Mouse (Mus musculus): ENCODE measurements at regions not wholly inside any gene's neighbourhood (a gene's known extent, or its start where the extent isn't known, plus 50 kb on each side); places are given as distances from the start of the nearest gene placed in this dataset.
A peak's percentile ranks its signal among the peaks of the same experiment; 100 is the strongest.

GRCm38 (mm10) chr9:71383901-71384300 lies 101.8 kb downstream of the Polr2m start:
- no peak overlapping the region for H3K4me2 ChIP-seq
- no peaks in the 10 kb centered on the region for H3K36me3 ChIP-seq
- H3K27me3 ChIP-seq, result no peaks in the 10 kb centered on the region
- 32% methylated on average over 4 of the region's 4 CpGs for WGBS
- no peak for ATAC-seq (replicated peaks; ENCODE audit: insufficient number of reproducible peaks, insufficient read depth, low FRiP score, low read depth)
- H3K9ac ChIP-seq, result no peak overlapping the region
- H3K27ac ChIP-seq, result no peak overlapping the region
- H3K9me3 ChIP-seq (replicated peaks), result no peaks in the 10 kb centered on the region
- no peak overlapping the region for H3K4me3 ChIP-seq
- 0 out of 2 replicates have a peak, but pooled peaks cover 2% of the 10 kb centered on the region for H3K4me1 ChIP-seq (replicated peaks)

GRCm38 (mm10) chr9:71379731-71380250 lies 105.9 kb downstream of the Polr2m start:
- WGBS, result 61% methylated on average over 4 of the region's 4 CpGs
- Histone ChIP-seq H3K9ac (no peak overlapping the region), H3K36me3 (no peaks in the 10 kb centered on the region), H3K27me3 (no peaks in the 10 kb centered on the region), H3K27ac (no peak overlapping the region), H3K4me3 (no peak overlapping the region), H3K9me3 (replicated peaks) (no peaks in the 10 kb centered on the region), H3K4me1 (replicated peaks) (no peaks in the 10 kb centered on the region), H3K4me2 (no peak overlapping the region)
- ATAC-seq (replicated peaks; ENCODE audit: insufficient number of reproducible peaks, insufficient read depth, low FRiP score, low read depth), result no peak

- no peak for ATAC-seq (replicated peaks; ENCODE audit: insufficient number of reproducible peaks, insufficient read depth, low FRiP score, low read depth)
- Histone ChIP-seq H3K4me1 (replicated peaks) (peaks cover 7% of the 10 kb centered on the region), H3K9me3 (replicated peaks) (0 out of 2 replicates have a peak, but pooled peaks cover 7% of the 10 kb centered on the region), H3K4me2 (no peak overlapping the region), H3K4me3 (no peak overlapping the region), H3K27me3 (no peaks in the 10 kb centered on the region), H3K27ac (no peak overlapping the region), H3K9ac (no peak overlapping the region), H3K36me3 (no peaks in the 10 kb centered on the region)
- WGBS, result 87% methylated on average over 5 of the region's 5 CpGs
These were observed 116.0 kb downstream of the Polr2m start for GRCm38 (mm10) chr9:71369760-71370159.

GRCm38 (mm10) chr9:71369202-71369601 lies 116.5 kb downstream of the Polr2m start:
- WGBS, result 73% methylated on average over 2 of the region's 2 CpGs
- H3K9me3 ChIP-seq (replicated peaks), result 0 out of 2 replicates have a peak, but pooled peaks cover 7% of the 10 kb centered on the region
- H3K27ac ChIP-seq, result no peak overlapping the region
- no peak overlapping the region for H3K4me3 ChIP-seq
- no peaks in the 10 kb centered on the region for H3K27me3 ChIP-seq
- H3K9ac ChIP-seq, result no peak overlapping the region
- ATAC-seq (replicated peaks; ENCODE audit: insufficient number of reproducible peaks, insufficient read depth, low FRiP score, low read depth), result no peak
- no peak overlapping the region for H3K4me2 ChIP-seq
- peaks cover 9% of the 10 kb centered on the region for H3K4me1 ChIP-seq (replicated peaks)
- no peaks in the 10 kb centered on the region for H3K36me3 ChIP-seq

- no peak for ATAC-seq (replicated peaks; ENCODE audit: insufficient number of reproducible peaks, insufficient read depth, low FRiP score, low read depth)
- Histone ChIP-seq H3K4me3 (no peak overlapping the region), H3K27me3 (no peaks in the 10 kb centered on the region), H3K36me3 (no peaks in the 10 kb centered on the region), H3K4me2 (peak overlapping the region; percentile 42), H3K4me1 (replicated peaks) (peaks cover 13% of the 10 kb centered on the region), H3K9ac (no peak overlapping the region), H3K27ac (0 out of 2 replicates have a peak overlapping the region, but pooled peaks have one; percentile 21), H3K9me3 (replicated peaks) (0 out of 2 replicates have a peak, but pooled peaks cover 7% of the 10 kb centered on the region)
- WGBS, result 22% methylated on average over 9 of the region's 9 CpGs
These were observed 119.2 kb downstream of the Polr2m start for GRCm38 (mm10) chr9:71366573-71366972.

- H3K4me2 ChIP-seq, result no peak overlapping the region
- peaks cover 13% of the 10 kb centered on the region for H3K4me1 ChIP-seq (replicated peaks)
- H3K27me3 ChIP-seq, result no peaks in the 10 kb centered on the region
- no peaks in the 10 kb centered on the region for H3K36me3 ChIP-seq
- WGBS, result 65% methylated on average over 12 of the region's 12 CpGs
- no peak for ATAC-seq (replicated peaks; ENCODE audit: insufficient number of reproducible peaks, insufficient read depth, low FRiP score, low read depth)
- H3K9me3 ChIP-seq (replicated peaks), result 0 out of 2 replicates have a peak, but pooled peaks cover 7% of the 10 kb centered on the region
- no peak overlapping the region for H3K27ac ChIP-seq
- no peak overlapping the region for H3K9ac ChIP-seq
- no peak overlapping the region for H3K4me3 ChIP-seq
These were observed 120.5 kb downstream of the Polr2m start for GRCm38 (mm10) chr9:71365177-71365738.

GRCm38 (mm10) chr9:71364047-71364665 lies 121.6 kb downstream of the Polr2m start:
- Histone ChIP-seq H3K4me1 (replicated peaks) (peaks cover 13% of the 10 kb centered on the region), H3K27me3 (no peaks in the 10 kb centered on the region), H3K4me3 (no peak overlapping the region), H3K36me3 (no peaks in the 10 kb centered on the region), H3K27ac (no peak overlapping the region), H3K4me2 (no peak overlapping the region), H3K9me3 (replicated peaks) (0 out of 2 replicates have a peak, but pooled peaks cover 7% of the 10 kb centered on the region), H3K9ac (no peak overlapping the region)
- WGBS, result 72% methylated on average over 8 of the region's 8 CpGs
- ATAC-seq (replicated peaks; ENCODE audit: insufficient number of reproducible peaks, insufficient read depth, low FRiP score, low read depth), result no peak

GRCm38 (mm10) chr9:71362401-71362800 lies 123.3 kb downstream of the Polr2m start:
- Histone ChIP-seq H3K4me3 (no peak overlapping the region), H3K27me3 (no peaks in the 10 kb centered on the region), H3K9ac (no peak overlapping the region), H3K4me1 (replicated peaks) (peaks cover 13% of the 10 kb centered on the region), H3K36me3 (no peaks in the 10 kb centered on the region), H3K27ac (no peak overlapping the region), H3K9me3 (replicated peaks) (no peaks in the 10 kb centered on the region), H3K4me2 (no peak overlapping the region)
- no peak for ATAC-seq (replicated peaks; ENCODE audit: insufficient number of reproducible peaks, insufficient read depth, low FRiP score, low read depth)

GRCm38 (mm10) chr9:71361961-71362360 lies 123.8 kb downstream of the Polr2m start:
- H3K27ac ChIP-seq, result no peak overlapping the region
- no peak overlapping the region for H3K9ac ChIP-seq
- no peaks in the 10 kb centered on the region for H3K36me3 ChIP-seq
- no peak for ATAC-seq (replicated peaks; ENCODE audit: insufficient number of reproducible peaks, insufficient read depth, low FRiP score, low read depth)
- H3K4me1 ChIP-seq (replicated peaks), result peaks cover 12% of the 10 kb centered on the region
- WGBS, result 59% methylated on average over 5 of the region's 5 CpGs
- no peaks in the 10 kb centered on the region for H3K9me3 ChIP-seq (replicated peaks)
- no peak overlapping the region for H3K4me2 ChIP-seq
- no peak overlapping the region for H3K4me3 ChIP-seq
- H3K27me3 ChIP-seq, result no peaks in the 10 kb centered on the region

GRCm38 (mm10) chr9:71361311-71361710 lies 124.4 kb downstream of the Polr2m start:
- Histone ChIP-seq H3K27ac (no peak overlapping the region), H3K4me3 (no peak overlapping the region), H3K4me2 (no peak overlapping the region), H3K36me3 (no peaks in the 10 kb centered on the region), H3K9me3 (replicated peaks) (no peaks in the 10 kb centered on the region), H3K4me1 (replicated peaks) (peaks cover 6% of the 10 kb centered on the region), H3K27me3 (no peaks in the 10 kb centered on the region), H3K9ac (no peak overlapping the region)
- no peak for ATAC-seq (replicated peaks; ENCODE audit: insufficient number of reproducible peaks, insufficient read depth, low FRiP score, low read depth)
- 78% methylated on average over 2 of the region's 2 CpGs for WGBS

GRCm38 (mm10) chr9:71360676-71361075 lies 125.1 kb downstream of the Polr2m start:
- WGBS, result 90% methylated on average over 5 of the region's 5 CpGs
- no peaks in the 10 kb centered on the region for H3K27me3 ChIP-seq
- no peak overlapping the region for H3K27ac ChIP-seq
- no peak overlapping the region for H3K4me2 ChIP-seq
- peaks cover 6% of the 10 kb centered on the region for H3K4me1 ChIP-seq (replicated peaks)
- no peaks in the 10 kb centered on the region for H3K9me3 ChIP-seq (replicated peaks)
- no peak overlapping the region for H3K4me3 ChIP-seq
- ATAC-seq (replicated peaks; ENCODE audit: insufficient number of reproducible peaks, insufficient read depth, low FRiP score, low read depth), result no peak
- no peak overlapping the region for H3K9ac ChIP-seq
- no peaks in the 10 kb centered on the region for H3K36me3 ChIP-seq

GRCm38 (mm10) chr9:71358961-71359360 lies 126.8 kb downstream of the Polr2m start:
- no peaks in the 10 kb centered on the region for H3K27me3 ChIP-seq
- no peak overlapping the region for H3K9ac ChIP-seq
- no peak overlapping the region for H3K27ac ChIP-seq
- ATAC-seq (replicated peaks; ENCODE audit: insufficient number of reproducible peaks, insufficient read depth, low FRiP score, low read depth), result no peak
- WGBS, result 19% methylated on average over 4 of the region's 4 CpGs
- no peak overlapping the region for H3K4me2 ChIP-seq
- no peaks in the 10 kb centered on the region for H3K36me3 ChIP-seq
- H3K4me1 ChIP-seq (replicated peaks), result peaks cover 2% of the 10 kb centered on the region; the same call in 1 of the 2 replicates
- no peaks in the 10 kb centered on the region for H3K9me3 ChIP-seq (replicated peaks)
- no peak overlapping the region for H3K4me3 ChIP-seq
